Mouse (Mus musculus) ovary, adult 18-20 months (tissue): ENCODE measurements around the gene Chchd6.

Experiments
- DNase-seq: peaks from one replicate; pipeline ENCODE4 v3.0.0; 2022; ENCODE audit warnings: low spot score, mixed read lengths

Chchd6 gene

GRCm38 (mm10) chr6:89585696-89586095 lies 9.8 kb downstream of the Chchd6 start:
- DNase-seq = no peak

DNA sequence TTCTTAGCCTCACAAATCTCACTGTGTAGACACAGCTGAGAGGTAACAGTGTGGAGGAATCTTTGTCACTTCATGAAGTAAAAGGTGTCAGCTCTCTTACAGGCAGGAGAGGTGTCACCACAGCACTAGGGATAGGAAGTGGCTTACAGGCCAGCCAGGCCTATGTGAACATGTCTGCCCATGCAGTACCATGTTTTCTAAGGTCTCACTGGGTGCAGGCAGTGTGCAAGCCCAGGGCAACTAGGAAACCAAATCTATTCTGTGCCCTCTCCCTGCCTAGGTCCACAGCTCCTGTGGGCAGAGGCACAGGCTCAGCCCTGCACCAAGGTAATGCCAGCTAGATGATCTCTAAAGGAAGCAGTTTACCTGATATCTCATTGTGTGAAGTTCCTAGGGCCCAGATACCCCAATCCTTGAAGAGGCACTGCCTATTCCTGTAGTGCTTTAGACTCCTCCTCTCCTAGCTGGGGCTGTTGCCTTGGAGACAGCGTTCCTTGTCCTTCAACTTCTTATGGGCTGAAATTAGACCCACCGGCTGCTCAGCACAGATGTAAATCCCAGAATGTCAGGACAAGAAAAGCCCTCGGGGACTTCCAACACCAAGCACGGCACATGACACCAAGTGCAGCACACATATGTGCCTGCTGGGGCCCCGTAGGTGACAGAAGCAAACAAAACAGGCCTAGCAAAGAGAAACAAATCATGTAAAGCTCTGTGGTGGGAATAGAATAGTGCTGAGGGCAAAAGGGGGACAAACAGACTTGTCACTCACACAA lies 10.6 kb downstream of the Chchd6 start:
- DNase-seq = no peak

GRCm38 (mm10) chr6:89583170-89583569 lies 12.3 kb downstream of the Chchd6 start:
- no peak for DNase-seq

DNA sequence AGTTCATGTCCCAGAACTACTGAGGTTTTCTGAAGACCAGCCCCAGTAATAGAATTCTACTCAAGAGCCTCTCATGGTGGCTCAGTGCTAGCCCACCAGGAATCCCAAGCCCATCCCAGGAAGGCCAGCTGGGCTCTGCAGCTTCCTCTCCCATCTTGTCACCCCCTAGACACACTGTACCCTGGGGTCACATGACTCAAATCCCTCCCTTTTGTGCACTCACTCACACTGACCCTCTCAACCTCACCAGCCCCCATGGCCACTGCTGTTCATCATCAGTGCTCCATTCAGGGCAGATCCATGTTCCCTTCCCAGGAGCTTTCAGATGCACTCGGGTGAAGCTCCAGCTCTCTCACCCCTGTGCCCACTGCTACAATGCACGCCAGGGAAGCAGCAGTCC lies 20.8 kb downstream of the Chchd6 start:
- DNase-seq = no peak

DNA sequence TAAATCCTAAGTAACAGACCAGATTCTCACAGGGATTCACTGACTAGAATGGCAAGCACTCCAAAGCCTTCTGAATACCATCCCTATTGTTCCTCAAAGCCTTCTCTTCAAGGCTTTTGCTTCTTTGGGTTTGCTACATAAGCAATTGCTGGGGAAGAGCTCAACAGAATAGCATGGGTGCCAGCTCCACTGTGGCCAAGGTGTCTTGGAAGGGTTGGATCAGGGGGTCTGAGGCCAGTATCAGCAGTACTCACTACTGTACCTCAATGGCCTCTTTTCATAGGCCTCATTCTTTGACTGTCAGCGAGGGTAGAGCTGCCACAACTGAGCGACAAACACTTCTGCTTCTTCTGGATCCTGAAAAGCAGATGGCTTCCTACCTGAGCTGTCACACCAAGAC lies 21.7 kb downstream of the Chchd6 start:
- no peak for DNase-seq

- no peak for DNase-seq
These were observed 22.4 kb downstream of the Chchd6 start for GRCm38 (mm10) chr6:89572921-89573636.

- DNase-seq = no peak
These were observed 26.1 kb downstream of the Chchd6 start for GRCm38 (mm10) chr6:89569370-89569769.

GRCm38 (mm10) chr6:89566740-89567139 lies 28.7 kb downstream of the Chchd6 start:
- DNase-seq = no peak

DNA sequence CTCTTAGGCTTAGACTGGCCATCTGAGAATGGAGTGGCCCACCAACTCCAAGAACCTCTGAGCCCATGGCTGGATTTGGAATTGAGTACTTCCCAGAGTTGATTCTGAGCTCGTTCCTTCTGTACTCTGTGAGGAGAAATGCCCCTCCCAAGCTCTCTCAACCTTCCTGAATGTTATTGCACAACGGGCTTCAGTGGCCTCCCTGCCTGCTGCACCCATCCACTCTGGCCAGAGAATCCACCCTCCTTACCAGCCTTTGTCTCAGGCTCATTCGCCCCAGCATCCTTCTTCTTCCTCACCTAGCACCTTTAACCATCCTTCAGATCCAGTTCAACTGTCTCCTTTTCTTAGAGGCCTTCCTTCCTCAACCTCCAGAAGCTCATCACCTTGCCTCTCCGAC lies 32.1 kb downstream of the Chchd6 start:
- no peak for DNase-seq

- no peak for DNase-seq
These were observed 34.6 kb downstream of the Chchd6 start for GRCm38 (mm10) chr6:89560826-89561225.

GRCm38 (mm10) chr6:89557654-89558053 lies 37.8 kb downstream of the Chchd6 start:
- no peak for DNase-seq

- DNase-seq = no peak
These were observed 38.9 kb downstream of the Chchd6 start for GRCm38 (mm10) chr6:89556566-89556965.

DNA sequence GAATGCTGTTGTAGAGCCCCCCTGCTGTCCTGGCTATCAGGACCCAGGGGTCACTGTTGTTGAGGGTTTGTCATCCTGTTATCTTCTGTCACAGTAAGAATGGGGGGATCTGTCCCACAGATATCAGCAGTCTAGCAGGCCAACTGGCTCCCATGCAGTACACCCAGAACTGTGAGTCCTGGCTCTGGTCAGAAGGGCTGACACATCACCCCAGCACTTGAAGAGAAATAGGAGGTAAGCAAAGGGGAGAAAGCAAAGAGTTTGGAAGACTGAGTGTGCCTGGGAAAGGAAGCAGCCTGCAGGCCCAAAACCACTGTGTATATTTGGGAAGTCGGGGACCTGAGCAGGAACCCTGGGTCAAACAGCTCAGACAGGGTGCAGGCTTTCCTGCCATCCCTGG lies 39.5 kb downstream of the Chchd6 start:
- DNase-seq = no peak

DNA sequence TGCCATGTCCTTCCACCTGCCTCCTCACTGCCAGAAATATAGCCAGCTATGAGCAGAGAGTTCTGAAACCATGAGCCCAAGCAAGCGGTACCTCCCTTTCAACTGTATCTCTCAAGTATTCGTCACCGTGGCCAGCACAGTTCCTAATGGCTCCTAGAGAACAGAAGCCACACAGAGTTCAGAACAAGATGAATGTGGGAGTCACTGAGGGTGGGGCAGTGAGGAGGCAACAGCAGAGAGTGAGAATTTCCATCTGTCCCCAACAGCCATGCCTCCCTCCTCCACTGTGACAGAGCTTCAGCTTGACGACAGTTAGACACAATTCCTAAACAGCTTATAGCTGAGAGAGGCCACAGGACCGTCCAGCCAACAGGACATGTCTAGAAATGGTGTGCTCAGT lies 41.4 kb downstream of the Chchd6 start:
- no peak for DNase-seq

GRCm38 (mm10) chr6:89553012-89553704 lies 42.3 kb downstream of the Chchd6 start:
- peak; percentile 33 for DNase-seq

- DNase-seq = no peak
These were observed 43.0 kb downstream of the Chchd6 start for GRCm38 (mm10) chr6:89552321-89553011.

GRCm38 (mm10) chr6:89549157-89549556 lies 46.3 kb downstream of the Chchd6 start:
- DNase-seq = no peak

DNA sequence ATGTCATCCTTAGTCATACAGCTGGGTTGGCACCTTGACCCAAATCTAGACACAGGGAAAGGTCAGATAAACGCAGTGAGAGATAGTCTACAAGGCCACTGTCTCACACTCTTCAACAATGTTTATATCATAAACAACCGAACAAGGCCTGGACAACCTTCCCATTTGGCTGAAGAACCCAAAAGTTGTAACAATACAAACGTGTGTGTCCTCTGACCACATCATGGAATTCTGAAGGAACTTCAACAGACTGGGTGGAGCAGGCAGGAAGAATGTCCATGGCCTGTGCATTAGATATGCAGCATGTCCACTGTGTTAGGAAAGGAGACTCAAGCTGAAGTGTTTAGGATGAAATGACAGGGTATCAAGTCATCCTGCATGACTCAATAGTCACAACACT lies 47.5 kb downstream of the Chchd6 start:
- DNase-seq = no peak

GRCm38 (mm10) chr6:89538102-89538751 lies 57.2 kb downstream of the Chchd6 start:
- no peak for DNase-seq

DNA sequence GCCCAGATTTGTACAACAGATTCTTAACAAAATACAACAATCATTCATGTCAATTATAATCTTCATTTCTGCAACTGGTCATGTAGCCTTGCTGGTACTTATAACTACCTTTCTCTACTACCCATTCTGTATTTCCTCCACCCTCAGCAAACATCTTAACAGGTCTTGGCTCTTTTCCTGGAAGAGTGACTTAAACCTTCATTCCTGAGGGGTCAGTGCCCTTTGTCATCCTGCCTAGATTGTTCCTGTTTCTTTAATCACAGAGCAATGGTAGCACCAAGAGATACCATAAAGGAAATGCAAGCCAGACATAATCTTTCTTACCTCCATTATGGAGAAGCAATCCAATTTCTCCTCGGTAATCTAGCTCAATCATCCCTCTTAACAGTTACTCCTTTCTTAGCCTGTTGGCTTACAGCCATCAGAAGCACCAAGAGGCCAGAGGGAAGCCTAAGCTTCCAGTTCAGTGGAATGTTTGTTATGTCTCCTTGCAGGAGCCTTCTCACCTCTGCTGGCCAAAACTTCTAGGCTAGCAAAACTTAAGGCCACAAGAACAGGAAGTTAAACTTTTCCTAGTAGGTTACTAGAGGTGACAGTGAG lies 59.7 kb downstream of the Chchd6 start:
- no peak for DNase-seq

- no peak for DNase-seq
These were observed 70.7 kb downstream of the Chchd6 start for GRCm38 (mm10) chr6:89524766-89525165.
